Mouse (Mus musculus): ENCODE data around the gene Elovl2.

GRCm38 (mm10) chr13:41248751-41249520, 28.7 kb upstream of the Elovl2 start:
- TF ChIP-seq CTCF (IDR thresholded peaks at IDR 0.05) (no peak), EP300 (IDR thresholded peaks at IDR 0.05; ENCODE audit: insufficient read depth, low read depth, low read length) (no peak)
